Mouse (Mus musculus) limb, embryonic 11.5 days (tissue): ENCODE data around the gene Fbxl19. TPM values are rescaled to one million over a fixed set of nuclear protein-coding genes. Genes with fewer than 3 reads are reported as not detected.

Experiments used
- ATAC-seq: fragments of 200-750 bp; cut with Nextera tagmentation; 2 replicates; pipeline ENCODE4 v1.8.0; 2017; ENCODE audit warnings: low read depth; ENCODE audit not compliant: insufficient number of reproducible peaks, low FRiP score, low TSS enrichment
- DNase-seq: peaks from one replicate; pipeline ENCODE4 v3.0.0-alpha.2; 2015; ENCODE audit warnings: low spot score
- H3K27ac ChIP-seq: fragments of 300-500 bp; sonication (generic); replicated peaks from 2 replicates; pipeline ENCODE4 v1.5.1; 2014; ENCODE audit warnings: low read depth, mild to moderate bottlenecking, low read length
- H3K27me3 ChIP-seq: fragments of 300-500 bp; sonication (generic); 2 replicates; pipeline ENCODE4 v1.6.1; 2014; ENCODE audit warnings: mild to moderate bottlenecking, low read length, mixed read lengths; ENCODE audit not compliant: control insufficient read depth, insufficient read depth
- H3K36me3 ChIP-seq: fragments of 300-500 bp; sonication (generic); 2 replicates; pipeline ENCODE4 v1.6.1; 2014; ENCODE audit warnings: mild to moderate bottlenecking, low read length, moderate library complexity, mixed read lengths; ENCODE audit not compliant: control insufficient read depth, insufficient read depth
- H3K4me1 ChIP-seq: fragments of 300-500 bp; sonication (generic); 2 replicates; pipeline ENCODE4 v1.6.1; 2014; ENCODE audit warnings: low read length, mixed read lengths; ENCODE audit not compliant: control insufficient read depth, insufficient read depth
- H3K4me2 ChIP-seq: fragments of 300-500 bp; sonication (generic); 2 replicates; pipeline ENCODE4 v1.6.1; 2014; ENCODE audit warnings: low read depth, mild to moderate bottlenecking, moderate library complexity; ENCODE audit not compliant: severe bottlenecking
- H3K4me3 ChIP-seq: fragments of 300-500 bp; sonication (generic); 2 replicates; pipeline ENCODE4 v1.5.1; 2014; ENCODE audit warnings: low read depth, low read length
- H3K9ac ChIP-seq: fragments of 300-500 bp; sonication (generic); 2 replicates; pipeline ENCODE4 v1.6.1; 2014; ENCODE audit warnings: mild to moderate bottlenecking, low read length
- H3K9me3 ChIP-seq: fragments of 300-500 bp; sonication (generic); 2 replicates; pipeline ENCODE4 v1.6.1; 2016; ENCODE audit warnings: low read length; ENCODE audit not compliant: control insufficient read depth
- WGBS: fragments of 180-500 bp; shearing (Covaris S2); extraction: QIAGEN DNeasy Blood & Tissue Kit; methylation state at CpG from one replicate; pipeline ENCODE4 v1.1.7; 2014; 5-methylcytosine and 5-hydroxymethylcytosine counted together
- polyA plus RNA-seq: library from polyadenylated mRNA; unstranded; fragments of >200 nt; fragmentation: Nextera tagmentation; extraction: Ambion mirVana; gene quantifications from 2 replicates; pipeline ENCODE4 v1.2.1, GENCODE M21; 2014

Fbxl19 gene
- polyA plus RNA-seq, 1 experiment from 2014 or later: 10.9 TPM

DNA sequence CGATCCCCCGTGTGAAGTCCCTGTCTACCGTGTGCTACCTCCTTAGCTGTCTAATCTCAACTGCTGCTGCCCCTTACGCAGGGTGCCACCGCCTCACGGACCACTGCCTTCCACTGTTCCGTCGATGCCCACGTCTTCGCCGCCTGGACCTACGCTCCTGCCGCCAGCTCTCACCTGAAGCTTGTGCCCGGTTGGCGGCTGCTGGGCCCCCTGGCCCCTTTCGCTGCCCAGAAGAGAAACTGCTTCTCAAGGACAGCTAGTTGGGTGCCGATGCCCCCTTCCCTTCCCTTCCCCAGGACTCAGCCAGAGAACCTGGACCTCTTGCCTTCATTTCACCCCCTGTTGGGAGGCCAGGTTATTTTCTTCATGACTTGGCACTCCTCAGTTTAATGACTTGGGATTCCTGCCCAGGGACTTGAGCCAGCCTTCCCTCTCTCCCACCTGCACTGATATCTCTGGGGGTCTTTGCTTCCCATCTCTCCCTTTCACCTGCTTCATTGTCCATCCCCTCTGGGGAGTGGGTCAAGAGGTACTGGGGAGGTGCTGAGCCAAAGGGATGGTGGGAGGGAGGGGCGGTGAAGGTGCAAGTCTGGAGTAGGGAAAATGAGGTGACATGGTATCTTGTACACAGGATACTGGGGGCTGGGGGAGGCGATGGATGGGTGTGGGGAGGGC, 23.5 kb downstream of the Fbxl19 start:
- ATAC-seq (no peak), DNase-seq (no peak)
- Histone ChIP-seq H3K27me3 (no peaks in the 10 kb centered on the region), H3K4me1 (peaks cover 12% of the 10 kb centered on the region), H3K4me3 (no peak overlapping the region), H3K9ac (no peak overlapping the region), H3K36me3 (peaks cover 15% of the 10 kb centered on the region), H3K4me2 (no peak overlapping the region), H3K9me3 (no peaks in the 10 kb centered on the region), H3K27ac (peak overlapping the region; percentile 56)
- 90% methylated on average over 19 of the region's 19 CpGs for WGBS

DNA sequence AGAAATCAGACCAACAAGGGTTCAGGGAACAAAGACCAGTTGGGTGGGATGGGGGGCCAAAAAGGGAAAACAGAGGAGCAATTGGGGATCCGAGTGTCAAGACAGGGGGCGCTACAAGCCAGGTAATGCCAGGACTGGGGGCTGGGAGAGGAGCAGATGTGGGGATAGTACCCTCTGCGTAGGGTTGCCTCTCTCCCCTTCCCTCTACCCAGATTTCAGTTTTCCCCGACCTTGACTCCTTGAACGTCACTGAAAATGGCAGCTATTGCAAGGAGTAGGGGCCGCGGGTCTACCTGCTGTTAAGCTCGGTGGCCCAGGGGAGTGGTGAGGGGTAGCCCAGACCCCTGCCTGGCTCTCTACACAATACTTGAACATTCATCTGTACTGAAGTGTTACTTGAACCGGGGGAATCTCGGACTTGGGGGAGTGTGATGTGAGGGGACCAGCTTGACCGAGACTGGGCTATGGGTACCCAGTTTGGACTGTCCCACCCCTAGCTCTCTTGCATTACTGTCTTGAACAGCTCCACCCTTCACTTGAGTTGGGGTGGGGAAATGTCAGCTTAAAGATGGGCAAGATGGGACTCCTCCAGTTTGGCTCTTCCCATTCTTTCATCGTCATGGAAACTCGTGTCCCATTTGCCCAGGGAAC, 24.1 kb downstream of the Fbxl19 start:
- no peaks in the 10 kb centered on the region for H3K9me3 ChIP-seq
- no peak overlapping the region; the same call in 1 of the 2 replicates for H3K4me3 ChIP-seq
- no peak overlapping the region for H3K9ac ChIP-seq
- DNase-seq (no peak), ATAC-seq (peak; percentile 52; the same call in 1 of the 2 replicates)
- peaks cover 11% of the 10 kb centered on the region for H3K36me3 ChIP-seq
- H3K4me1 ChIP-seq: peaks cover 12% of the 10 kb centered on the region
- peak overlapping the region; percentile 56 for H3K27ac ChIP-seq
- WGBS: 51% methylated on average over 13 of the region's 13 CpGs
- 0 out of 2 replicates have a peak overlapping the region, but pooled peaks have one; percentile 7 for H3K4me2 ChIP-seq
- H3K27me3 ChIP-seq: no peaks in the 10 kb centered on the region

DNA sequence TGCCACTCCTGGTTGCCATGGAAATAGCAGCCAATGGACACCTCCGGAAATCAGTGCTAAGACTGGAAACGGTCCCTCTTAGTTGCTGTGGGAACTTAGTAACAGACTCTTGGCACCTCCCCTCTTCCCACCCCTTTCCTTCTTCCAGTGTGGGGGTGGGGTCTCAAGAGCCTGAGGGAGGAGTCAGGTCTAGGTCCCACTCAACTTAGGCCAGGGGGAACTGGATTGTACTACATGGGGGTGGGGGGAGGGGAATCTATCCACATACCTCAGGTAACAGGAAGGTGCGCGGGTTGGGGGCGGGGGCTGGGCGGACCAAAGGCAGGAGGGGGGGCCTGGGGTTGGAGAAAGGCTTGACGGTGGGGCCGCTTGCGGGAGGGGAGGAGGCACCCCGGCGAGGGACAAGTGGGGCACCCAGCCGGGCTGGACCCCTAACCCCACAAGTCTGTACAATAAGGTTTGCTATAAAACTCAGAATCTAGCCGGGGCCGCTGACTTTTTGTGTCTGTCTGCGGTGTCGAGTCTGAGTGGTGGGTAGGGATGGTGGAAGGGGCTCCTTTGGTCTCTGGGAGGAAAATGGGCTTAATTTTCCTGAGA, 24.8 kb downstream of the Fbxl19 start:
- DNase-seq (peak; percentile 91), ATAC-seq (peak; percentile 88)
- no peaks in the 10 kb centered on the region for H3K9me3 ChIP-seq
- peak overlapping the region; percentile 97 for H3K4me2 ChIP-seq
- H3K36me3 ChIP-seq: peaks cover 11% of the 10 kb centered on the region
- H3K4me1 ChIP-seq: peaks cover 12% of the 10 kb centered on the region
- no peaks in the 10 kb centered on the region for H3K27me3 ChIP-seq
- WGBS: under 1% methylated on average over 16 of the region's 16 CpGs
- peak overlapping the region; percentile 89 for H3K27ac ChIP-seq
- peak overlapping the region; percentile 71 for H3K4me3 ChIP-seq
- H3K9ac ChIP-seq: peak overlapping the region; percentile 55

DNA sequence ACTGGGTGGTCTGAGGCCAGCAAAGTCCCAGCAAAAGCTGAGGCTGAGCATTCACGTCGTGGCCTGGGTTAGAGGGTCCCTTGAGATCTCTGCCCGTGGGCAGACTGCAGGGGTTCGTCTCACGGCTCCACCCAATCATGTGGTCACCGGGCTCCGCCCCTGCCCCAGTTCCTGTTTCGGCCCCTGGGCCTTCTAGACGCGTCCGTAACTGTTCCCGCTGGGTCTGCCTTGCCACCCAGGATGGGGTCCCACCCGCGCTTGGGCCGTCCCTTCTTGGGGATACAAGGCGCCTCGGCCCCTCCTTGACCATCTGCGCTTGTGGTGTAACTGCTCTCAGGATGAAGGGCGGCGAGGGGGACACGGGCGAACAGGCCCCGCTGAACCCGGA, 25.3 kb downstream of the Fbxl19 start, which contains the start of gene Orai3:
Gene Orai3 (plus strand): TSS at position 165 of the 388 bp plus-strand sequence.
- no peaks in the 10 kb centered on the region for H3K9me3 ChIP-seq
- H3K36me3 ChIP-seq: peaks cover 11% of the 10 kb centered on the region
- WGBS: under 1% methylated on average over 24 of the region's 24 CpGs
- peaks cover 12% of the 10 kb centered on the region for H3K4me1 ChIP-seq
- DNase-seq (peak; percentile 85), ATAC-seq (peak; percentile 61)
- H3K27me3 ChIP-seq: no peaks in the 10 kb centered on the region
- peak within 1 kb of the TSS; percentile 71 for H3K4me3 ChIP-seq
- H3K27ac ChIP-seq: peak within 1 kb of the TSS; percentile 89
- peak within 1 kb of the TSS; percentile 97 for H3K4me2 ChIP-seq
- H3K9ac ChIP-seq: peak within 1 kb of the TSS; percentile 84

DNA sequence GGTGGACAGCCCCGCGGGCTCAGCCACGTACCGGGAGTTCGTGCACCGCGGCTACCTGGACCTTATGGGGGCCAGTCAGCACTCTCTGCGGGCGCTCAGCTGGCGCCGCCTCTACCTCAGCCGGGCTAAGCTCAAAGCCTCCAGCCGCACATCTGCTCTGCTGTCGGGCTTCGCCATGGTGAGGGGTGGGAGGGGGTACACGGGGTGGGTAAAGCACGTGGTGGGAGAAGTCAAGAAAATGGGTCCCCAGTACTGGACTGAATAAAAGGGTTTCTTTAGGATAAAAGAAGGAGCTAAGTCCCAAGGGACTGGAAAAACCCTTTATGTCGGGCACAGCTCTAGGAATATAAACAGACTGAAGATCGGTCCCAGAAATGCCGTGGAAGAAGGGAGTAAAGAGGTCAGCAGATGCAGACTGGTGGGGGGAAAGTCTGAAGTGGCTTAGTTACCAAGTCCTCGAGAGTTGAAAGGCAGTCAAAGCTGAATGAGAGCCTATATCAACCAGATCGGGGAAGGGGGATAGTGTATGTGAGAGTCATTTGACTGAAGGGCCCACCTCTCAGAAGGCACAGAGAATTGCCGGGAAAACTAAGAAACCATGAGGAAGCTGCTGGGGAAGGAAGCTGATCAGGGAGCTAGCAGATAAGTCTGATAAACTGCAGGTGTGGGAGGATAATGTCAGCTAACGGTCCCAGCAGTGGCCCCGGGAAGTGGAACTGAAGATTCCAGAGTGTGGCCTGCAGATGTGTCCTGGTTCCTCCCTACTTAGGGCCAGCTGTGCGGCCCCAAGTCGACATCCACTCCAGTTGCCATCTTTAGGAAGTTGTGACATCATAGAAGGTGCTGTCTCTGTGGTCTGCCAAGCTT, 25.9 kb downstream of the Fbxl19 start:
- H3K9ac ChIP-seq: peak overlapping the region; percentile 84
- no peaks in the 10 kb centered on the region for H3K9me3 ChIP-seq
- 2% methylated on average over 27 of the region's 27 CpGs for WGBS
- peaks cover 11% of the 10 kb centered on the region for H3K36me3 ChIP-seq
- peak overlapping the region; percentile 89 for H3K27ac ChIP-seq
- peak overlapping the region; percentile 71 for H3K4me3 ChIP-seq
- DNase-seq (peak; percentile 47), ATAC-seq (peak; percentile 2; the same call in 1 of the 2 replicates)
- peak overlapping the region; percentile 97 for H3K4me2 ChIP-seq
- peaks cover 12% of the 10 kb centered on the region for H3K4me1 ChIP-seq
- H3K27me3 ChIP-seq: no peaks in the 10 kb centered on the region

DNA sequence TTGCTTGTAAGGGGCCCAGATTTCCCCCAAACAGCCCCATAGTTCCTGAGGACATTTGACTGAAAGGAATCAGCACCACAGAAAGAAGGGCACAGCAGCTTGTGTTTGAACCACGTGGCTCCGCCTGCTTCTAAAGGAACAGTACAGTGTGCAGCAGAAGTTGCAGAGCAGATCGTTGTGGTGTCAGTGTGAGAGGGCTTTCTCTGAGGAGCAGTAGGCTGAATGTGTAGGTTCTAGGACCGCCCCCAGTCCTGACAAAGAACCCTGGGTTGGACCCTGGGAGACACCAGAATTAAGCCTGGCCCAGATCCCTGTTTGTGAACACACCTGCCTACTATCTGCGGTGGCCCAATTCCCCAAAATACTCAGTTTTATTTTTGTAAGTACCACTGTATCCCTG, 26.9 kb downstream of the Fbxl19 start:
- ATAC-seq (no peak), DNase-seq (no peak)
- H3K27ac ChIP-seq: no peak overlapping the region
- no peak overlapping the region for H3K4me3 ChIP-seq
- H3K4me1 ChIP-seq: peaks cover 12% of the 10 kb centered on the region
- peak overlapping the region; percentile 97 for H3K4me2 ChIP-seq
- H3K9me3 ChIP-seq: no peaks in the 10 kb centered on the region
- 79% methylated on average over 5 of the region's 5 CpGs for WGBS
- peaks cover 9% of the 10 kb centered on the region for H3K36me3 ChIP-seq
- H3K27me3 ChIP-seq: no peaks in the 10 kb centered on the region
- H3K9ac ChIP-seq: no peak overlapping the region

DNA sequence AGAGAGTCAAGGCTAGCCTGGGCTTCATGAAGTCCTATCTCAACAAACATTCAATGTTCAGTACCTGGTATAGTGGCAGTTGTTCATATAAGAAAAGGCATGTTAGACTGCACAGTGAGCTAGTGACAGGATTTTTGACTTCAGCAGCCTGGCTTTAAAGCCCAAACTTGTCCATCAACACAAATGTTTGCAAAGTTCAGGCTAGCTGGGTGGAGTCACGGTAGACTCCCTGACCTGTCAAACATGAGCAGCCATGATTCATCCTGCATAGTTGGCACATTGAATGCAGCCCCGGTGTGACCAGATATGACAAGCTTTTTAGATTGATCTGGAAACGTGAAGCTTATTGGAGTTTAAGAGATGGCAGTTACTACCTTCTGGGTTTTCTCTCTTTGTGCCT, 27.7 kb downstream of the Fbxl19 start:
- H3K9ac ChIP-seq: no peak overlapping the region
- H3K36me3 ChIP-seq: peaks cover 8% of the 10 kb centered on the region
- H3K4me2 ChIP-seq: no peak overlapping the region
- H3K9me3 ChIP-seq: no peaks in the 10 kb centered on the region
- ATAC-seq: no peak
- H3K4me1 ChIP-seq: peaks cover 12% of the 10 kb centered on the region
- no peak overlapping the region for H3K27ac ChIP-seq
- DNase-seq: no peak
- WGBS: 89% methylated on average over 3 of the region's 3 CpGs
- no peak overlapping the region for H3K4me3 ChIP-seq
- no peaks in the 10 kb centered on the region for H3K27me3 ChIP-seq

DNA sequence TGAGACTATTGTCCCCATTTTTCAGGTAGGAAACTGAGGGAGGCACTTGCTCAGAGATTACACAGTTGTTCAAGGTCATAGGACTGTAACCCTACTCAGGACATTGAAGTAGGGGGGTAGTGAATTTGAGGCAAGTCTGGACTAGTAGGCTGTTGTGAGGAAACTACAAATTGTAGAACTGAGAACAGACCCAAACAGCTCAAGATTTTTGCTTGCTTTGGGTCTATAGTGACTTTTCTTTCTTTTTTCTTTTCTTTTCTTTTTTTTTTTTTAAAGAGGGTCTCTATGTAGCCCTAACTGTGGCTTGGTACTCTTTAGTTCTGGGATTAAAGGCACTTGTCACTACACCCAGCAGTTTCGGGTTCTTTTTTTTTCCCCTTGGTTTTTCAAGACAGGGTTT, 28.2 kb downstream of the Fbxl19 start:
- Histone ChIP-seq H3K36me3 (peaks cover 4% of the 10 kb centered on the region), H3K27me3 (no peaks in the 10 kb centered on the region), H3K4me3 (no peak overlapping the region), H3K9ac (no peak overlapping the region), H3K4me1 (peaks cover 12% of the 10 kb centered on the region), H3K9me3 (no peaks in the 10 kb centered on the region), H3K4me2 (no peak overlapping the region), H3K27ac (no peak overlapping the region)
- 100% methylated on average over 1 of the region's 1 CpGs for whole genome bisulfite sequencing
- ATAC-seq (no peak), DNase-seq (no peak)
